Mouse (Mus musculus) hindbrain, embryonic 15.5 days (tissue): ENCODE results near the gene Ttc39d. TPM values are rescaled to one million over a fixed set of nuclear protein-coding genes. Genes with fewer than 3 reads are reported as not detected.

Source experiments
- ATAC-seq: fragments of 200-750 bp; cut with Nextera tagmentation; 2 replicates; pipeline ENCODE4 v1.8.0; 2017; ENCODE audit warnings: low read depth, moderate number of reproducible peaks, moderate TSS enrichment; ENCODE audit not compliant: low FRiP score
- H3K27ac ChIP-seq: fragments of 300-500 bp; sonication (generic); replicated peaks from 2 replicates; pipeline ENCODE4 v1.5.1; 2015; ENCODE audit warnings: mild to moderate bottlenecking, inconsistent platforms
- H3K27me3 ChIP-seq: fragments of 300-500 bp; sonication (generic); 2 replicates; pipeline ENCODE4 v1.6.1; 2015; ENCODE audit warnings: control low read depth, inconsistent platforms
- H3K36me3 ChIP-seq: fragments of 300-500 bp; sonication (generic); 2 replicates; pipeline ENCODE4 v1.6.1; 2015; ENCODE audit warnings: control low read depth, inconsistent platforms
- H3K4me1 ChIP-seq: fragments of 300-500 bp; sonication (generic); replicated peaks from 2 replicates; pipeline ENCODE4 v1.6.1; 2015; ENCODE audit warnings: control low read depth, inconsistent platforms
- H3K4me2 ChIP-seq: fragments of 300-500 bp; sonication (generic); 2 replicates; pipeline ENCODE4 v1.6.1; 2015; ENCODE audit warnings: moderate library complexity, mild to moderate bottlenecking, inconsistent platforms
- H3K4me3 ChIP-seq: fragments of 300-500 bp; sonication (generic); 2 replicates; pipeline ENCODE4 v1.5.1; 2015; ENCODE audit warnings: mild to moderate bottlenecking, inconsistent platforms
- H3K9ac ChIP-seq: fragments of 300-500 bp; sonication (generic); 2 replicates; pipeline ENCODE4 v1.6.1; 2015; ENCODE audit warnings: inconsistent platforms
- H3K9me3 ChIP-seq: fragments of 300-500 bp; sonication (generic); 2 replicates; pipeline ENCODE4 v1.6.1; 2016; ENCODE audit warnings: control low read depth, inconsistent platforms
- WGBS: fragments of 180-500 bp; shearing (Covaris S2); methylation state at CpG from one replicate; pipeline ENCODE4 v1.1.7; 2015; 5-methylcytosine and 5-hydroxymethylcytosine counted together
- polyA plus RNA-seq: library from polyadenylated mRNA; unstranded; fragments of >200 nt; fragmentation: Nextera tagmentation; extraction: Ambion mirVana; gene quantifications from 2 replicates; pipeline ENCODE4 v1.2.1, GENCODE M21; 2015

Ttc39d gene
- polyA plus RNA-seq = 0.08 and 0.29 TPM in 2 replicates

DNA sequence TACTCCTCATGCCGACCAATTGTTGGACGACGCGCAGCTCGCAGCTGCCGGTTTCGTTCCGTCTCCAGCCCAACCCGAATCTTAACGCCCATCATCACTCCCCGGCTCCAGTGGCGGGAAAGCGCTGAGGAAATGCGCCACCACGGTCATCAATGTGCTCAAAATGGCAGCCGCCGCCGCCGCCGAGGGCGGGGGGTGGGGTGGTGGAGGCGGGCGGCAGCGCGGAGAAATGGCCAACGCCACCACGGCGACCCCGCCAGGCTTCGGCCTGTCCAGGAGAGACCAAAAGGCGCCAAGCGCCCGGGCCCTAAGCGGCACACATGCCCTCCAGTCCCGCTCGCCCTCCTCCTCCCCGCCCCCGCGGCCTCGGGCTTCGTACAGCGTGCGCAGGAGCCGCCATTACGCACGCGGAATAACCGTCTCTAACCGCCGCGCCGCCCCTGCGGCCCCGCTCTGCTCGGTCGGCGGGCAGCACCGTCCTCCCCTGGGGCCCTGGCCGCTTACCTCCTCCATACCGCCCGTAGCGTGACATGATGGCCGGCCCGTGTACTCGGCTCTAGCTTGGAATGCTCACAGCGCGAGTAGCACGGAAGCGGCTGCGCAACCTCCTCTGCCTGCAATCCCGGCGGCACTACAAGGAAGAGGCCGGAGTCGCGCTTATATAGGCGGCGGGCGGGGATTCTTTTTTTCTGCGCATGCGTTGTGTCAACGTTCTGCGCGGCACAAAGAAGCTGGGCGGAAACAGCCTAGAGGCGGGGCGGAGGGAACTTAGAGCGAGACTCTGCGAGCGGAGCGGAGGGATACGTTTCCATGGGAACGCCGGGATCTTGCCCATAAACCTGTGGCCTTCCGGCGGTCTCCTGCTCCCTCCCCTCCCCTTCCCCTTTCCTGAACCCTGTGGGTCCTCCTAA, at the start of gene Ttc39d, which contains the start of gene Srsf7:
TSS of gene Ttc39d (plus strand) at position 790 of the 911 bp plus-strand sequence.
TSS of gene Srsf7 (minus strand) at position 637 of the 911 bp plus-strand sequence.
- H3K9ac ChIP-seq = peak within 1 kb of the TSS; percentile 81
- peaks cover 25% of the 10 kb centered on the region for H3K36me3 ChIP-seq
- no peaks in the 10 kb centered on the region for H3K9me3 ChIP-seq
- peak within 1 kb of the TSS; percentile 96 for H3K4me3 ChIP-seq
- H3K4me2 ChIP-seq = peak within 1 kb of the TSS; percentile 94
- peak within 1 kb of the TSS; percentile 97 for H3K27ac ChIP-seq
- H3K4me1 ChIP-seq = peaks cover 14% of the 10 kb centered on the region
- no peaks in the 10 kb centered on the region for H3K27me3 ChIP-seq
- peak; percentile 95 for ATAC-seq
- under 1% methylated on average over 84 of the region's 95 CpGs for WGBS

GRCm38 (mm10) chr17:80157489-80157888, 49.8 kb upstream of the Ttc39d start:
- H3K27me3 ChIP-seq = no peaks in the 10 kb centered on the region
- no peak overlapping the region for H3K4me3 ChIP-seq
- no peak overlapping the region for H3K4me2 ChIP-seq
- 97% methylated on average over 6 of the region's 6 CpGs for WGBS
- no peak overlapping the region for H3K27ac ChIP-seq
- H3K36me3 ChIP-seq = no peaks in the 10 kb centered on the region
- H3K9ac ChIP-seq = no peak overlapping the region
- H3K9me3 ChIP-seq = no peaks in the 10 kb centered on the region
- no peak for ATAC-seq
- no peaks in the 10 kb centered on the region for H3K4me1 ChIP-seq

DNA sequence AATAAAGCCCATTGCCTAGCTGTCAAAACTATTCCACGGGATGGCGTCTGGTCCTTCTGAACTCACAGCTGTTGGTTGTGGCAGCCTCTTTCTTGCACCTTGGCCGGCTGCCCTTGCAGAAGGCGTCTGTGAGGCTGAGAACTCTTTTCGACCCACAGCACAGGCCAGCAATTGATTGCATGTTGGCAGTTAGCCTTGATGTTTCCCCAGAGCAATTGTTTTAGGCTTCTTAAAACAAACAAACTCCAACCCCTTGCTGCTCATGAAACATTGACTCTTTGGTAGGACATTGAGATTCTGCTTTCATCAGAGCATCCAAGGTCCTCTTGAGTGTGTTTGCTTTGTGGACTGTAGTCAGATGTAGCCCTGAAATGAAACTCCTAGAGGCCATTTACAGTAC, 46.8 kb upstream of the Ttc39d start:
- no peaks in the 10 kb centered on the region for H3K9me3 ChIP-seq
- 45% methylated on average over 5 of the region's 5 CpGs for WGBS
- no peak overlapping the region for H3K27ac ChIP-seq
- no peaks in the 10 kb centered on the region for H3K4me1 ChIP-seq
- H3K4me2 ChIP-seq = no peak overlapping the region
- no peaks in the 10 kb centered on the region for H3K36me3 ChIP-seq
- H3K9ac ChIP-seq = no peak overlapping the region
- no peak overlapping the region for H3K4me3 ChIP-seq
- no peaks in the 10 kb centered on the region for H3K27me3 ChIP-seq
- ATAC-seq = peak; percentile 64; the same call in 1 of the 2 replicates

GRCm38 (mm10) chr17:80163991-80164390, 43.3 kb upstream of the Ttc39d start:
- WGBS = 83% methylated on average over 8 of the region's 8 CpGs
- no peak for ATAC-seq
- Histone ChIP-seq H3K9me3 (no peaks in the 10 kb centered on the region), H3K4me3 (no peak overlapping the region), H3K4me2 (no peak overlapping the region), H3K27me3 (no peaks in the 10 kb centered on the region), H3K27ac (no peak overlapping the region), H3K9ac (no peak overlapping the region), H3K36me3 (no peaks in the 10 kb centered on the region), H3K4me1 (peaks cover 19% of the 10 kb centered on the region)

DNA sequence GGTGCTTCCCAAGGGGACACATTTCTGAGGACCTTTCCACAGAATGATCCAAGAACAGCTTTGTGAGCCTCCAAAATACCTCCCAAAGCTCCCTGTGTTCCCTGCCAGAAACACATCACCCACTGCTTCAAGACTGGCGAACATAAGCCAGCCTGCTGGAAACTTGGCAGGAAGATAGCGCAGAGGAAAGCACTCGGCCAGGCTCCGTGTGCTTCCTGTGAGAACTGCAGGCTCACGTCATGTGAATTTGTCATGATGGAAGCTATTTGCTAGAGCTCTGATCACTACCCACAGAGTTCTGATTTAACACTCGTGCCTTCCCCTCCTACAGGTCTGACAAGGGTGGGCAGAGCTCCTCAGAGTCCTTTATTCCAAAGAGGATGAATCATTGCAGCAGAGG, 41.5 kb upstream of the Ttc39d start:
- no peak for ATAC-seq
- Histone ChIP-seq H3K4me3 (no peak overlapping the region), H3K36me3 (no peaks in the 10 kb centered on the region), H3K27ac (no peak overlapping the region), H3K27me3 (no peaks in the 10 kb centered on the region), H3K4me2 (no peak overlapping the region), H3K9me3 (no peaks in the 10 kb centered on the region), H3K4me1 (peaks cover 22% of the 10 kb centered on the region), H3K9ac (no peak overlapping the region)
- WGBS = 68% methylated on average over 6 of the region's 6 CpGs

DNA sequence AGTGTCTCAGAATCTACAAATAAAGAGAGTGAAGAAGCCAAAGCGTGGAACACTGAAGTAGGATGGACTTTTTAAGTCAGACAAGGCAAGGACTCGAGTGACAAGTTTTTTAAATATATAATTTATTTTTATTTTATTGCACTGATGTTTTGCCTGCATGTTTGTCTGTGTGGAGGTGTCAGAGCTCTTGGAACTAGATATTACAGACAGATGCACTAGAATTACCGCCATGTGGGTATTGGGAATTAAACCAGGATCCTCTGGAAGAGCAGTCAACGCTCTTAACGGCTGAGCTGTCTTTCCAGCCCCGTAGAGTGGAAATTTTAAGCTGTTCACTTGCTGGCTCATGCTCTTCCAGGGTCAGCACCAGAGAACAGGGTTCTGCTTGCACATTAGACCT, 40.9 kb upstream of the Ttc39d start:
- Histone ChIP-seq H3K4me1 (peaks cover 22% of the 10 kb centered on the region), H3K9me3 (no peaks in the 10 kb centered on the region), H3K4me2 (no peak overlapping the region), H3K27me3 (no peaks in the 10 kb centered on the region), H3K27ac (no peak overlapping the region), H3K9ac (no peak overlapping the region), H3K36me3 (no peaks in the 10 kb centered on the region), H3K4me3 (no peak overlapping the region)
- 83% methylated on average over 6 of the region's 6 CpGs for WGBS
- ATAC-seq = no peak

- no peak overlapping the region for H3K4me3 ChIP-seq
- no peaks in the 10 kb centered on the region for H3K9me3 ChIP-seq
- H3K36me3 ChIP-seq = no peaks in the 10 kb centered on the region
- ATAC-seq = no peak
- peaks cover 22% of the 10 kb centered on the region for H3K4me1 ChIP-seq
- no peaks in the 10 kb centered on the region for H3K27me3 ChIP-seq
- no peak overlapping the region for H3K4me2 ChIP-seq
- H3K9ac ChIP-seq = no peak overlapping the region
- WGBS = 61% methylated on average over 4 of the region's 4 CpGs
- peak overlapping the region; percentile 77; the same call in 1 of the 2 replicates for H3K27ac ChIP-seq
Observed at GRCm38 (mm10) chr17:80167436-80167835, 39.8 kb upstream of the Ttc39d start.

DNA sequence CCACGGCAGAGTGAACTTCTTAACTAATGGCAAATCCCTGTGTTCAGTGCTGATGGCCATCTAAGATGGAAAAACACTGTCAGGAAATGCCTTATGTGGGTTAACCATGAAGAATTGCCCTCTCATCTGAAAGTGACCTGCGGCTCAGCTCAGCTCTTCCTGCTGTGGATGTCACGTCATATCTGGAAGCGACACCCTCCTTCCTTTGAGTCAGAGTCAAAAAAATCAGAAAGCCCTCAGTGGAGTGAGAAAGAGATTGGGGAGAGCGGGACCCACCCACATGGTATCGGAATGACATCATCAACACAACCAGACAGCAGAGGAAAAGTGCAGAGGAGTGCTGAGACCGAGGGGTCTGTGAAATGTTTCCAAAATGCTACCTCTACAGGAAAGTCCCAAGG, 39.4 kb upstream of the Ttc39d start:
- no peak overlapping the region for H3K4me3 ChIP-seq
- no peaks in the 10 kb centered on the region for H3K27me3 ChIP-seq
- H3K4me1 ChIP-seq = peaks cover 22% of the 10 kb centered on the region
- WGBS = 54% methylated on average over 7 of the region's 7 CpGs
- peak overlapping the region; percentile 77 for H3K27ac ChIP-seq
- no peaks in the 10 kb centered on the region for H3K36me3 ChIP-seq
- H3K9ac ChIP-seq = no peak overlapping the region
- peak; percentile 25; the same call in 1 of the 2 replicates for ATAC-seq
- no peaks in the 10 kb centered on the region for H3K9me3 ChIP-seq
- peak overlapping the region; percentile 47 for H3K4me2 ChIP-seq

DNA sequence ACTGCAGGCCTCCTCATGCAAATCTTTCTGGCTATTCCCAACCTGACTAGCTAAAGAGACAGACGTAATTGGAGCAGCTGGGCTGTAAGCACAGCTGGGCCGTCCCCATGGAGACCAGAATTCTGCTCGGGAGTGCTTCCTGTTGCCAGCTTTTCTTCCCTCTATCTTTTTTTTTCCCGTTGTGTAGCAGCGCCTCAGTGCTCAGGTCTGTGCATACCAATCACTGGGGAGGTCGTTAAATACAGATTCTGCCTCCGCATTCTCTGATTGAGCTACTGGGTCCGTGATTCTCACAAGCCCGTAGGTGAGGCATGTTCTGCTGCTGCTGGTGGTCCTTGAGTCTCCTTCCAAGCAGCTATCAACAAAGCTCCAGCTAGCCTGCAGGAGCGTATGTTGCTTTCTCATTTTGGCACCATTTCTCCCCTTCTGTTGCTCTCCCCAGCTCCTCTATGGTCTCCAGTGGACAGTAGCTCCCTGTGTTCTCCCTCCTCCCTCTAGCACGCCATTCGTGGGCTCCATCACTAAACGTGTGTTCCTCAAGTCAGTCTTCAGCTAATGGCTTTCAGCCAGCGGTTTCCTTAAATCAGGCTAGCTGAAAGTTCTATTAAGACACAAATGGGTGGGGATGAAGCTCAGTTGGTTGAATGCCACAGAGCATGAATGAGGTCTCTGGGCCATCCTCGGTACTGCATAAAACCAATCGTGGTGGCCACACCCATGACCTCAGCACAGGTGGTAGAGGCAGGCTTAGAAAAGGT, 38.7 kb upstream of the Ttc39d start:
- Histone ChIP-seq H3K9ac (no peak overlapping the region), H3K36me3 (no peaks in the 10 kb centered on the region), H3K4me1 (peaks cover 22% of the 10 kb centered on the region), H3K9me3 (no peaks in the 10 kb centered on the region), H3K4me2 (peak overlapping the region; percentile 47), H3K27ac (peak overlapping the region; percentile 77), H3K4me3 (peak overlapping the region; percentile 5; the same call in 1 of the 2 replicates), H3K27me3 (no peaks in the 10 kb centered on the region)
- ATAC-seq = peak; percentile 84
- 14% methylated on average over 16 of the region's 16 CpGs for WGBS

- Histone ChIP-seq H3K27ac (no peak overlapping the region), H3K4me3 (no peak overlapping the region), H3K4me2 (no peak overlapping the region), H3K9ac (no peak overlapping the region), H3K27me3 (no peaks in the 10 kb centered on the region), H3K4me1 (peaks cover 22% of the 10 kb centered on the region), H3K9me3 (no peaks in the 10 kb centered on the region), H3K36me3 (no peaks in the 10 kb centered on the region)
- no peak for ATAC-seq
- 94% methylated on average over 6 of the region's 6 CpGs for WGBS
Observed at GRCm38 (mm10) chr17:80169792-80170191, 37.5 kb upstream of the Ttc39d start.

- H3K4me2 ChIP-seq = no peak overlapping the region
- no peaks in the 10 kb centered on the region for H3K9me3 ChIP-seq
- no peak overlapping the region for H3K27ac ChIP-seq
- H3K4me3 ChIP-seq = no peak overlapping the region
- peaks cover 20% of the 10 kb centered on the region for H3K4me1 ChIP-seq
- ATAC-seq = no peak
- H3K9ac ChIP-seq = no peak overlapping the region
- H3K27me3 ChIP-seq = no peaks in the 10 kb centered on the region
- H3K36me3 ChIP-seq = no peaks in the 10 kb centered on the region
- WGBS = 88% methylated on average over 7 of the region's 7 CpGs
Observed at GRCm38 (mm10) chr17:80170951-80171350, 36.3 kb upstream of the Ttc39d start.

DNA sequence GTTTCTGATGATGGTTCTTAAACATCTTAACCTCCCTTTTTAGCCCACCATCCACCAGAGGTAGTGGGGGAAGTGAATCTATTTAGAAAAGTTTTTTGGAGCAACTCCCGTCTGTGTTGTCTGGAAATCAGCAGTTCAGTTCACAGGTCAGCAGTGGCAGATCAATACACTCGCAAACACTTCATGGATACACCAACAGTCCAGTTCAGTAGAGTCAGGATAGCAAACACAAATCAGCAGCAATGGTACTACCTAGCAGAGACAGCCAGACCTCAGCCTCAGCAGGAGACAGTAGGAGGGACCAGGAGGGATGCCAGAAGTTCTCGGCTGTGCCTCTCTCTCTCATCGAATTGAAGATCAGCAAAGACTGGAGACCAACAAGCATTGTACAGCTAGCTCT, 35.3 kb upstream of the Ttc39d start:
- no peak for ATAC-seq
- 88% methylated on average over 4 of the region's 4 CpGs for WGBS
- Histone ChIP-seq H3K27ac (no peak overlapping the region), H3K4me1 (peaks cover 19% of the 10 kb centered on the region), H3K4me3 (no peak overlapping the region), H3K9ac (no peak overlapping the region), H3K27me3 (no peaks in the 10 kb centered on the region), H3K4me2 (no peak overlapping the region), H3K9me3 (no peaks in the 10 kb centered on the region), H3K36me3 (no peaks in the 10 kb centered on the region)
